Mouse (Mus musculus) heart, adult 9 months (tissue): ENCODE data around the gene Chmp2a.
A peak's percentile ranks its signal among the peaks of the same experiment; 100 is the strongest.

Experiments
- DNase-seq, 2 experiments: peaks; one replicate each; pipeline ENCODE4 v3.0.0; 2022; ENCODE audit warnings: low spot score in 2 of 2

Chmp2a gene

DNA sequence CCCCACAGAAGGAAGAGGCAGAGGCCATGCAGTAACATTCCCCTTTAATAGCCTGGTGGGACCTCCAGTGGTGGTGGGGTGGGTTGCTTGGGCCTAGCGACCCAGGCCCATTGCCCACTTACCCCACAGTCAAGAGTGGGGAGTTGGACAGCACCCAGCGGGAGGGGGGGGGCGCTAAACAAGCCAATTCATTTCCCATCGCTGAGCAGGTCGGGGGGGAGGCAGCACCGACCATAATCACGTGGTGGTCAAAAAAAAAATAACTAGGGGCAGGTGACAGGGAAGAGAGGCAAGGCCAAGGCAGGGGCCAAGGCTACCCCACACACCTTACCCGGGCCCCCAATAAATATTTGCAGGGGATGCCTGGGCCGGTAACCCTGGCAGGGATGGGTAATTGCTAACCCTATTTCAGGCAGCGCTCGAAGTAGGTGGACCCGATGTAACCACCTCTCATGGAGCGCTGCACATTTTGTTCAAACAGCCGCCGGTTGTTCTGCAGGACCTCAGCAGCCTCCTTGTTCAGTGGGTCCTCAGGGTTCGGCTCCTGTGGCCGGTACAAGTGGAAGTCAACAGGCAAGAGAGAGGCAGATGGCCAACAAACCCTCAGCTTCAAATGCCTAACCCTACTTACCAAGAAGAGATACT lies 726 bp upstream of the Chmp2a start:
- DNase-seq: no peak

GRCm38 (mm10) chr7:13033451-13034147 lies 1.0 kb downstream of the Chmp2a start:
- DNase-seq: no peak

- no peak for DNase-seq
These were observed 2.1 kb downstream of the Chmp2a start for GRCm38 (mm10) chr7:13032541-13032940.

DNA sequence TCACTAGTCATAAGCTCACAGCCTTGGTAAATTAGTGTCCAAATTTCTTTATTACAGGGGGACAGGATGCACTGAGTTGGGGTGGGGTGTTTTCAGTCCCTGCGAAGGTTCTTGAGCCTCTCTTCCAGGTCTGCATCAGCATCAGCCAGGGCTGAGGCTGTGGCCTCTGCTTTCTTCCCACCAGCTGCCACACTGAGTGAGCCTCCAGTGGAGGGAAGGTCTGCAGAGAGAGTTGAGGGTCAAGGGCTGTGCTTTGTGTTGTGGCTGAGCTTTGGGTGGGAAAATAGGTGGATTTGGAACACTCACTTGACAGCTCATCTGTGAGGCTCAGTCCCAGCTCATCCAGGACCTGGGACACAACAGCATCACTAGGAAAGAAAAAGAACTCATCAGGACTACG lies 2.6 kb downstream of the Chmp2a start:
- DNase-seq: no peak

- DNase-seq: no peak
These were observed 3.5 kb downstream of the Chmp2a start for GRCm38 (mm10) chr7:13031069-13031468.

- DNase-seq: no peak
These were observed 5.6 kb downstream of the Chmp2a start for GRCm38 (mm10) chr7:13028986-13029385.

DNA sequence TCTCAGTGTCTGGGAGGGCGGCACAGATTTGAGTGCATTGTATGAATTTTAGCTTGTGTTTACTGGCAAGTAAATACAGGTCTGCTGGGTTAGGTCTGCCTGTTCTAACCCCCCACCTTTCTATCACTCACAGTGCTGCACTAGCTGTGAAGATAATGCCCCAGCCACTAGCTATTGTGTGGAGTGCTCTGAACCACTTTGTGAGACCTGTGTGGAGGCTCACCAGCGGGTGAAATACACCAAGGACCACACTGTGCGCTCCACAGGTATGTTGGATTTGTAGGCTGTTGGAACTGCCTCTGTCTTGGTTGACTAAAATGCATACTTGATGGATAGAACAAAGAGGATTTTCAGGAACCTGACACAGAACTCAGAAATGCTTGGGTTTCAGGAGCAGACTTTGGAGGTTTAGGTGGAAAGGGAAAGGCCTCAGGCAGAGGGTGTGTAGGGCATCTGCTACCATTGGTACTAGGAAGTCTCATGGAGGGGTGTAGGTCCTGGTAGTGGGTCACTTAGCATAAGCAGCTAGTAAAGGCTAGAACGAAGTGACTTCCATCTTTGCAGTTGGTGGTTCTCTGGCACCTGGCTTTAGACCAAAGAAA lies 9.0 kb downstream of the Chmp2a start:
- DNase-seq: peak in 1 of 2 experiments; percentile 2

- peak; percentile 59 to 61 for DNase-seq
These were observed 9.8 kb downstream of the Chmp2a start for GRCm38 (mm10) chr7:13024805-13025204.

GRCm38 (mm10) chr7:13023928-13024731 lies 10.5 kb downstream of the Chmp2a start:
- peak; percentile 91 to 95 for DNase-seq

GRCm38 (mm10) chr7:13022773-13023535 lies 11.7 kb downstream of the Chmp2a start:
- DNase-seq: peak; percentile 56 to 73

DNA sequence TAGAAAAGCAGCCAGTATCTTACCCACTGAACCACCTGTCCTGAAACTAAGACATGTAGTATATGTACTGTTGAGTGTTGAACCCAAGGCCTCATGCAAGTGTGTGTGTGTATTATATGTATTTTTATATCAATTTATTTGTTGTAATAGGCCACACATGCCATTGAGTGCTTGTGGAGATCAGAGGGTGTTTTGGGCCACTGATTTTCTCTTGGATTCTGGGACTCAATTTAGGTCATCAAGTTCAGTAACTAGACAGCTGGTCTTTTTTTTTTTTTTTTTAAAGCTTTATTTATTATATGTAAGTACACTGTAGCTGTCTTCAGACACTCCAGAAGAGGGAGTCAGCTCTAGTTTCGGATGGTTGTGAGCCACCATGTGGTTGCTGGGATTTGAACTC lies 19.4 kb downstream of the Chmp2a start:
- DNase-seq: no peak

DNA sequence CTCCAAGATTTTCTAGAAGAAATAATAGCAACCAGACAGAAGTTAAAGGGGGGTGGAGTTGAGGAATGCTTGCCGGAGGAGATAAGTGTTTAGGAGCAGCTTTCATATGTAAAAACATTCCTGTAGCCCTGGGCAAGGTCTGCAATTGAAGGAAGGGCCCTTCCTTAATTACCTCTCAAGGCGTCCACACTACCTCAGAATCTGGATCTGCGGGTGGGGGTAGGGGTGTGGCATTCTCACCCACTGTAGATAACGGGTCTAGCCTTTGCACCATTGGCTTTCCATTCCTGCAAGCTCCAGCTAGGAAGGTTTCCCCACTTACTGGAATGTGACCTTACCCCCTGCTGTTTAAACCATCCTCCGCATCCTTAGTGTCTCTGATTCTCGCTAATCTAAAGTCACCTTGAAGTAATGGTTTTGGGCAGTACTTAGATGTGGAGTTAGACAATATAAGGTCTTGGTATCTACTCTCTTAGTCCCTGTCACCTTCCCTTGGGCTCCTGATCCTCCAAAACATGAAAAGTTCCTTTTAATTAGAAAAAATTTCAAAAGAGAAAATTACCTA lies 20.2 kb downstream of the Chmp2a start:
- no peak for DNase-seq

- no peak for DNase-seq
These were observed 20.9 kb downstream of the Chmp2a start for GRCm38 (mm10) chr7:13013671-13014070.

- DNase-seq: no peak
These were observed 24.4 kb downstream of the Chmp2a start, which contains the start of gene Zbtb45 for GRCm38 (mm10) chr7:13010005-13010908. Zbtb45 (minus strand) TSS chr7:13010034.

GRCm38 (mm10) chr7:13009143-13010004 lies 25.2 kb downstream of the Chmp2a start:
- peak; percentile 89 to 95 for DNase-seq

DNA sequence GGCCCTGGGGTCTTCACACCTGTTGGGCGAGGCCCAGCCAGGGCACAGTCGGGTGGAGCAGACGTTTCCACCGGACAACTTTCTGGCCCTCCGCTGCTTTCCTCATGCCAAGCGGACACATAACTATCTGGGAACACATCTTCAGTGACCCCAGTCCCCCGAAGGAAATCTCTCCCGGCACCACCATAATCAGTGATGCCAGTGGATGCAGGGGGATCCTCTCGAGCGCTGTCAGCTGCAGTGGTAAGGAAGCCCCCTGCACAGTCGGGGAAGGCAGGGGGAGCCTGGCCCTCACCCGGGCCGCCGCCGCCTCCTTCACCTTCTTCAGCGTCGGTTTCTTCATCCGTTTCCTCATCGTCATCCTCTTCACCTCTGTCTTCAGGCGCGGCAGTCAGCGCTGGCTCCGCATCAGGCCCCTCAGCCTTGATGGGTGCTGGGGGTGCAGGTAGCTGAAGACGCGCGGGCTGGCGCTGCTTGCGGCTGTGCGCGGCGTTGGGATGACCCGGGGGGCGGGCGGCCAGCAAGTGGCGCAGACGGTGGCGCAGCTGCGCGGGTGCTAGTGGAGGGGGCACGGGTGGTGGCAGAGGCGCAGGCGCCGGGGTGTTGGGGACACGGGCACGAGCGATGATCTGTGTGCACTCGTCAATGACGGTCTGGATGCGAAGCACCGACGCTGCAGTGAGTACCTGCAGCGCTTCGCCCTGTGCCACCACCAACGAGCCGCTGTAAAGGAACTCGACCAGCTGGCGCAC lies 27.1 kb downstream of the Chmp2a start:
- no peak for DNase-seq

DNA sequence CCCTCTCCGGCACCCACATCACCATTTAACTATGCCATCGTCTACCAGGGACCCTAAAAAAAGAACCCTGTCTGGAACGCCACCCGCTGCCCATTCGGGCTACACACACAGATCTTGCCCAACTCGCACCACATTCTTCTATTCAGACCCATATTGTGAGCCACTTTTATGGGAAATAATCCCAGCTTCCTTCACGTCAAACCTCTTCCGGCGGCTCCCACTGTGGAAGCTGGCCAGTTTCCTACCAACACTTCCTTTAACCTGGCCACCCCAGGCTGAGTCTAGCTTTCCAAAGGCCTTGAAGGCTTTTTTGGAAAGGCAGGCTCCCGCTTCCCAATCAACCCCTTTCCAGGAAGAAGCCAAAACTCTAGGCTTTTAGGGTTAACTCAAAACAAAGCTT lies 28.1 kb downstream of the Chmp2a start:
- no peak for DNase-seq

- no peak for DNase-seq
These were observed 28.6 kb downstream of the Chmp2a start for GRCm38 (mm10) chr7:13006011-13006410.
